Mouse (Mus musculus): ENCODE data around the gene Dmc1.

Gene Dmc1

DNA sequence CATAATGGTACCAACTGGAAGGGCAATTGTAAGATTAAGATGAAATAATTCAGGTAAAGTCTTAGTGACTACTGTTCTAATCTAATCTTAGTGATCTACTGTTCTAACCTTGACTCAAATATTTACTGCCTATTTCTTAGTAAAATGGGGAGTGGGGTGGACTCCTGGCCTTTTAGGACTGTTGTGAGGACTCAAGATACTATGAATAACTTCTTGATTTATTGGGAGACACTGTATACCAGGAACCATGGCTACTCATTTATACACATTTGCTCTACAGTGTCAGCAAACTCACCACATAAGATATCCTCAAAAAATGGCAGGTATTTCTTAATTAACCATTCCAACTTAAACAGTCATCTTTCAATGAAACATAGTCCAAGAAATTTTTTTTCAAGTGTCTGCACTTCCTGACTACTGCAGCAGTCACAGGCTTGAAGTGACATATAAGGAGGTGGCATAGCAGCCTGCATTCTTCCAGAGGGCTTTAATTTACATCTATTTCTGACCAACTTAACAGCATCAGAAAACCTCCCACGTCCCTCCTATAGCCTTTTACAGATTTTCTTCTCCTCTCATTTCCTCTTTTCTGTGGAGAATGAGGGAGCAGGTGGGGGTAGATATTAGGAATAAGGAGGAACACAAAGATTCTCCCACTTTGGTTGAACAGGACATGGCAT lies 29.2 kb downstream of the Dmc1 start:
- DNase-seq (ENCODE audit: low spot score in 2 of 2) = no peak

DNA sequence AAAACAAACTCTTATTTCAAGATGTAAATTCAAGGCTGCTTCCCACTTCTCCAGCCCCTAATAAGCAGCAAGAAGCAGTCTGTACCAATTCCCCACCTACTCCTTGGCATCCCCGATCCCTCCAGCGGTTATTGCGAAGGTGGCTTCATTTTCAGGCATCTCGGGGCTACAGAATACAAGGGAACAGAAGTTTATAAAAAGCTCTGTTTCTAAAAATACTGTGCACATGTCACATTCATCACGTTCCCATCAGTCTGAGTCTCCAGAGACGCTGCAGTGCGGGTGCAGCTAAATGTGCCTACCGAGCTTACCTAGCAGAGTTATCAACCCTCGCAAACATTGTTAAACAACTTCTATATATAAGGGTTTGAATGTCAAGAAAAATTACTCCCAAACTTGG lies 42.5 kb downstream of the Dmc1 start:
- no peak for DNase-seq (ENCODE audit: low spot score in 2 of 2)

DNA sequence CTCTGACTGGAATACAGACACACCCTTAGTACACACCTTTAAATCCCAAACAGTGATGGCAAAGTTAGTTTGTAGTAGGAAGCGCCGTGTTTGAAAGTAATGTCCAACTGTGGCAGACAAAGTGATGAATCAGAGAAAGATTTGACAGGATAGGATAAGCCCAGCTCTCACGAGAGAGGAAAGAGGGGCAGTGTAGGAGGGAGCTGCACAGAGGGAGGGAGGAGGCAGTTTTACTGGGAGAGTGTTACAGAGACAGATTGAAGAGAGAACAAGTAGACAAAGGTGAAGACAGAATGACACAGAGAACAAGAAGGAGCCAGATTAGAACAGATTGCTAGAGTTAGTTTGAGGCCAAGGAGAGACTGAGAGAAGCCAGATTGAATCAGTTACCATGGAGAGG lies 45.3 kb downstream of the Dmc1 start:
- DNase-seq (ENCODE audit: low spot score in 2 of 2) = no peak

DNA sequence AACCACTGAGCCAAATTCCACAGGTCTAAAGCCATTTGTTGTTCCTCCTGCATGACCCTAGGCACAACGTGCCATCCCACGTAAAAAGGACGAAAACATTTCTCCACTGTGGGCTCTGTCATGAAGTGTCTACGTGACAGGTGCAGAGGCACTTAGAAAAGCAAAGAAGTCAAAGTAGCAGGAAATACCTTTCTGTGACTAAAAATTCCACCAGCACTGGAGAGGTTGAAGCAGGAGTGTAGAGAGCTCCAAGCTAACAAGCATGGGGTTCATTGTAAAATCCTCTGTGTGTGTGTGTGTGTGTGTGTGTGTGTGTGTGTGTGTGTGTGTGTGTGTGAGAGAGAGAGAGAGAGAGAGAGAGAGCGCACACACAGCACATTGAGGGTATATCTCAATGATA lies 52.3 kb downstream of the Dmc1 start:
- no peak for DNase-seq (ENCODE audit: low spot score in 2 of 2)

DNA sequence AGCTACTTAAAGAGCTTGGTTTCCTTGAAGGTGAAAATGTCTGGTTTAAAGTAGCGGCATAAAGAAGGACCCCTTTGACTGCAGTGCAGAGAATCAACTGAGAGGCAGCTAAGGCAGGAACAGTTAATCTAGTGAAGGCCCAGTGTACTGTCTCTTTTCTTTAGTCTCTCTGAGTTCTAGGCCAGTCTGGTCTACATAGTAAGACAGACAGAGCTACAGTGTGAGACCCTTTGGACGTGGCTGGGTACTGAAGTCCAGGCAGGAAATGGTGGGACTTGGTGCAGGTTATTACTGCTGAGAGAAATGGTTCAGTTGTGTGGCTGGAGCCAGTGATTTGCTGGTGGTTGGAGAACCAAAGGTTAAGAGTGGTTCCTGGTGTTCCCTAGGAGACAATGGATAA lies 56.7 kb downstream of the Dmc1 start:
- no peak for DNase-seq (ENCODE audit: low spot score in 2 of 2)

DNA sequence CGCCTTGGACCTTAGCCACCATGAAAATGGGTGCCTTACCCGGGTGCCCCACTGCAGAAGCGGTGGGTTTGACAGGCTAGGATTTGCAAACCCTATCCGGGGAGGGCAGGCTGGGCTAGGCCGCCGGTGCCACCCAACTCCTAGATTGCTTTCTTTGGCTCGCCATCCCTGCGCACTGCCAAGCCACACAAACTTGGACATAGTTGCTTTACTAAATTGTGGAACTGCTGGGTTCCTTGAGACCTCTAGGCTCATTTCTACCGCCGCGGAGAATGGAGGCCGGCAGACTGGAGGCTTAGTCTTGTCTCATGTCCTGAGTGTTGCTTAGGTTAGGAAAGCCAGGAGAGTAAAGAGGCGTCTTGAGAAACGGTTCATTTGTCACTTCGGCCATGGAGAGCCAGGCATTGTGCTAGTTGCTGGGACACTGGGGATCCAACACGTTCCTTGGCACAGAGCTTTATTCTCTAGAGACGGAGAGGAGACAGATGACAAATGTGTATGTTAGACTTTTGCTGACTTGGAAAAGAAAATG lies 57.6 kb downstream of the Dmc1 start:
- no peak for DNase-seq (ENCODE audit: low spot score in 2 of 2)

DNA sequence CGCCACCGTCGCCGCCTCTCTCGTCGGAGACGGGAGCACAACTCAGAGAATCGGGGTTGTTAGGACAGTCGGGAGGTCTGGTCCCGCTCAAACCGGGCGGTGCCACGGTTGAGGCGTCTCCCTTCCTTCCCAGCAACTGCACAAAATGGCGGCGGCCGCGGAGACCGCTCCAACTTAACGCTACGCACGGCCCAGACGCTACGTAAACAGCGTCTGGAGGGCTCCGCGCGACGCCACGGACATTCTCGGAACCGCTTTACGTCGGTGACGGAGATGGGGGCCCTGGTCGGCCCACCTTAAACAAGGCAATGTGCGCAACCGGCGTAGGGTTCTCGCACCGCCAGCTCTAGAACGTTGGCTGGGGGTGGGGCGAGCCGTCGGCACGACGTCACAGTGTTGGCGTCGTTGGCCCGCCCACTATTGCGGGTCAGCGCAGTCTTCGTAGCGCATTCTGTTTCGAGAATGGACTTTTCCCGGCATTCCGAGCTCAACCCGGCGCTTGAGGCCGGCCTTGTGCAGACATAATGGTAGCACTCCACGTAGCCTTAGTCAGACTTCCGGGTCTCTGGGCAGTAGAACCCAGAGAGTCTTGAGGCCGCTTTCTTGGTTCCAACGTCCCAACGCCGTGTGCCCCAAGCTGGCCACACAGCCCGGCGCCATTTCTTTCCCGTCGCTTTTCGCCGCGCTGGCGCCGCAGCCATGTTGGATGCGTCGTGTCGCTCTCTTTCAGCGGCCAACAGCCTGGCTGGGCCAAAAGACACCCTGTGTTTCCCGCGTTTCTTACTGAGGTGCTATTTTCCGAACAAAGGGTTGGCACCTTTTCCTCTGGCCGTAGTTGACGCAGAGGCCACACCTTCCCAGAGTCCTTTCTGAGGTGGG lies 58.3 kb downstream of the Dmc1 start, which contains the start of gene Ddx17:
Ddx17 (minus strand) TSS at position 332 of the 879 bp plus-strand sequence.
- peak; percentile 97 to 98 for DNase-seq (ENCODE audit: low spot score in 2 of 2)

DNA sequence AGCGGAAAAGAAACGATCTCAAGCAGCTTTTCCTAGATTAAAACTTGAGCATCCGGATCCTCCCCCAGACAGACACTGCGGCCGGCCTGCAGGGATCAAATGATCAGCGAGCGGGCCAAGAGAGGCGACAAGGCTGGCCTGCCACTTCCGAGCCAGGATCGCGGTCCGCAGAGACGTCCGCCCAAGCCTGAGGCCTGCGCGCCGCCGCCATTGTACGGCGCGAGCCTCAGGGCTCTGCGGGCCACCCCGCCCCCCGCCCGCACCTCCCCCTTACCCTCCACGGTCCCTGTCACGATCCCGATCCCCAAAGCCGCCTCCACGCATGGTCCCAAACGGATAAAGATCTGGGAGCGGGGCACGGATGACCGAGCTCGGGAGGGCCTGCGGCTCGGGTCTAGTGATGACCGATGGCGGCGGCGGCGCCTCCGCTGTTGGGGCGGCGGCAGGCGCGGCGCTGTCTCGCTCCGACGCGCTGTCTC lies 58.9 kb downstream of the Dmc1 start:
- peak; percentile 72 to 76 for DNase-seq (ENCODE audit: low spot score in 2 of 2)

DNA sequence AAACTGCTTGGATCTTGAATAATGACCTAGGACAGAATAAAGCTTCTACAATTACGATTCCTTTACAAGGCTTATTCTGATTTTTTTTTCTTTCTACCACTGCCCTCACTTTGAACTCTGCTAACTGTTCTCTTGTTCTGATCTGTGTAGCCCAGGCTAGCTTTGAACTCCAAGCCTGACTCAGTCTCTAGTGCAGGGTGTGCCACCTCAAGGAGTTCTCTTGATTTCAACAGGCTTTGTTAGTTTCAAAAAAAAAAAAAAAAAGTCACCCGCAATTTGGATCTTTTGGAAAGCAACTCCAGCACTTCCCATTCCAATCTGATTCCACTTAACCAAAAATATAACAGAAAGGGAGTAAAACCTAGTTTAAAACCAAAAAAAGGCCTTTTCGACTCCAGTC lies 59.4 kb downstream of the Dmc1 start:
- DNase-seq (ENCODE audit: low spot score in 2 of 2) = no peak

DNA sequence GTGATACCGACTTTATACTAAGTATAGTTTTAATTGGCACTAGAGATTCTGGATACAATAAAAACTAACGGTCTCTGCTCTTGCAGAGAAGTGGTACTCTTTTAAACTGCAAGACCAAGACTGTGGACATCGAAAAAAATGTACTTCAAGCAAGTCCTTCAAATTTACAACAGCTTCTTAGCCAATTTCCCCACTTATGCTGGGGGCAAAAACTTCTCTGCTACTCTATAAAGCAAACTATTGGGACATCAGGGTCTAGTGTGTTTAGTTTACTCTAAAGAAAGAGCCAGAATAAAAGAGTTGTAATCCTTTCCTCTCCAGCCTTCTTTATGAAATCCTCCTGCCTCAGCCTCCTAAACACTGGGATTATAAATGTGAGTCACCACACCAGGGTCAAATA lies 60.9 kb downstream of the Dmc1 start:
- no peak for DNase-seq (ENCODE audit: low spot score in 2 of 2)

DNA sequence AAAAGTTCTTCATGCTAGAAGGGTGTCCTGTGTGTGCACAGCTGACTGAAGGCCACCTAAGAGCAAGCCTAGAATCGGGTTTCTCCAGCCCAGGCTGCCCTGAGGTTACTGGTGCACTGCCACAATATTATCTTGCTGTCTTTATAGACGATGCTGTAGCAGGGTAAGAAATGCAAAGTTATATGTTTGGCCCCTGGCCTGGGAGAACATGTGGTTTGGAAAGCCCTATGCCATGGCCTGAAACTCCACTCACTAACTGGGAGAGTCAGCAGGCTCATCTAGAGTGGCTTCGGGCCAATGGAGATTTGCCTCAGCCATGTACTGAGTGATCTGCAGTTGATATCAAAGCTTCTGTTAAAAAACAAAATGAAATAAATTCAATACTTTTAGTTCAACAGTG lies 71.1 kb downstream of the Dmc1 start:
- no peak for DNase-seq (ENCODE audit: low spot score in 2 of 2)

DNA sequence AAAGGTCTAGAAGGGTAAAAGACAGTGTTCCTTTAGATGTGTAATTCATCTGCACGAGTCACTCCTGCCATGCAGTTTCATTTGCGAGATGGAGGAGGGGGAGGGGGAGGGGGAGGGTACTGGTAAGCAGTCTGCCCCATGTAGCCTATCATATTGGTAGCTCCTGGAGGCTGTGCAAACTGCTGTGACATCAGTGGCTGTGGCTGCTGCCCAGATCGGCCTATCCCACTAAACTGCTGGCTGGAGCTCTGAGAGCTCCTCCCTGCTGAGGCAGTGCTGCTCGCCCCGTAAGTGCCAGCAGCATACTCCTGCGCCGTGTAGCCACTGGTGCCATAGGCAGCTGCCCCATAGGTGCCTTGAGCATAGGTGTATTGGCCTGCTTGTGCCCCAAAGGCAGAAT lies 75.0 kb downstream of the Dmc1 start:
- DNase-seq (ENCODE audit: low spot score in 2 of 2) = no peak

DNA sequence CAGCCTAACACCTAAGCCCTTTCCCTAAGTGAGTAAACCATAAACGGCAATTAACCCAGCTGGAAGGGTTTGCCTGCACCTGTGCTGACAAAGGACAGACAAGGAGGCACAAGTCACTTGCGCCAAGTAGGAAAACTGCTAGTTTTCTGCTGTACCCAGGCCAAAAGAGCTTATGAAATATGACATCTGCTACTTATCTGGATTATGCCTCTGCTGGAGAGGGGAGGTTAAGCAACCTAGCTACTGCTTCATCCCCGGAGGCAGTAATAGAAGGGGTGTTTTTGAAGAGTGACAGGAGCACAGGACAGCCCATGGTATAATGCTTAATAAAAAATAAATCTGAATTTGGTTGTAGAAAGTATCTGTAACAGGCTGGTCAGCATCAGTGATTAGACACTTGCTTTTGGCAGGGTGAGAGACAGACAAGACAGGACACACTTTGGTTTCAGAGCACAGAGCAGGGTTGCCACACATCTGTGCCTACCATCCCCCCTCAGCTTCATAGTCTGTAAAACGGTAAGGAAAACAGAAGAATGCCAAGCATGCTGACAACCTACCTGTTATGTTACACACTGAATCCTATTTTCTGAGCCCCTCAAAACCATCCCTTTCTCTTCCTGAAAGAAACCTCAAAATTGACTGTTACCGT lies 76.8 kb downstream of the Dmc1 start:
- no peak for DNase-seq (ENCODE audit: low spot score in 2 of 2)

DNA sequence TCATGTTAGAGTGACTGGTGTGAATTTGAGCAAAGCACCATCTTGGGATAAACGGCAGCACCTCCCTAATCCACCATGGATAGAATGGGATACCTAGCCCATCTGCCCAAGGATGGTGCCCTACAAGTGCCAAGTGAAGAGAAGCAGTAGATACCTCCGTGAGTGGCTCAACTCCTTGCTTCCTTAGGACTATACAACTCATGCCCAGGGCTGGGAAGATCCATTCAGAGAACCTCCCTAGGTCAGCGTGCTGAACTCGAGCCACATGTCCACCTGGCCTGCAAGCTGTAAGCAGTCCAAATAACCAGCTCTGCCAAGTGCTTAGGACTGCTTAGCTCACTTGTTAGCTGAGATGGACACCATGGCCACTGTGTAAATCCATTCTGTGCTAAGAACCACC lies 77.7 kb downstream of the Dmc1 start:
- no peak for DNase-seq (ENCODE audit: low spot score in 2 of 2)

DNA sequence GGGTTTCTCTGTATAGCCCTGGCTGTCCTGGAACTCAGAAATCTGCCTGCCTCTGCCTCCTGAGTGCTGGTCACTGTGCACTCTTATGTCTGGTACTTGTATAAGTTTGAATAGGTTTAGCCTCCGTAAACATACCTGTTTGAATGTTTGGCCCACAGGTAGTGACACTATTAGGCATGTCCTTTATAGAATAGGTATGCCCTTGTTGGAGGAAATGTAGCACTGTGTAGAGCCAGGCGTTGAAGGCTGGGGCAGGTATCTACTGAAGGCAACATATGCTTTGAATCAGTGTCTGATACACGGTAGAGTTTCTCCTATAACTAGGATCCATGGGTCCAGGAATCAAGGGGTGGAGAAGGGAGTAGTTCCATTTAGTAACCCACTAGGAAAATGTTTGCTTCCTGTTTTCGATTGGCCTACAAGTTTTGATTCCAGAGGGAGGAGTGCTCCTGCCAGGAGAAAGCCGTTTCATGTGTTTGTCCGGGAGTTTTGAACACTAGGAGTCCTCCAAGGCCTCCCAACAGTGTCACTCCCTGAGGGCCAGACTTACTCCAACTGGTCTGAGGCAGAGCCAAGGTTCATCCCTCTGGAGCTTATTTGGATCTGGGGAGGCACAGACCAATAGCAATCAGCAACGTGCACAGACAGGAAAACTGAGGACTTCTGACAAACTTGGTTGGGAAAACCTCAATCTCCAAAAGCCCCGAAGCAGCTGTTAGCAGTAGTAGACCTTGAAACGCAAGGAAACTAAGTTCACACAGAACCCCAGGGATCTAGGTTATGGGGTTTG lies 78.7 kb downstream of the Dmc1 start:
- no peak for DNase-seq (ENCODE audit: low spot score in 2 of 2)

DNA sequence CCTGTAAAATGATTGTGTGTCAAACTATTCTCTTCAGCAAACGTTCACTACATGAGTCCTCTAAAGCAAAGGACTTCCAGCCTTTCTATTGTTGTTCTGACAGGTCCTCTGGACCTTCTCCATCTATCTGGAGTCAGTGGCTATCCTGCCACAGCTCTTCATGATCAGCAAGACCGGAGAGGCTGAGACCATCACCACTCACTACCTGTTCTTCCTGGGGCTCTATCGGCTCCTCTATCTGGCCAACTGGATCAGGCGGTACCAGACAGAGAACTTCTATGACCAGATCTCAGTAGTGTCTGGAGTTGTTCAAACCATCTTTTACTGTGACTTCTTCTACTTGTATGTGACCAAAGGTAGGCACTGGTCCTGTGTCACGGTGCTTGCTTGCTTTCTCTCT lies 79.3 kb downstream of the Dmc1 start:
- DNase-seq (ENCODE audit: low spot score in 2 of 2) = no peak

DNA sequence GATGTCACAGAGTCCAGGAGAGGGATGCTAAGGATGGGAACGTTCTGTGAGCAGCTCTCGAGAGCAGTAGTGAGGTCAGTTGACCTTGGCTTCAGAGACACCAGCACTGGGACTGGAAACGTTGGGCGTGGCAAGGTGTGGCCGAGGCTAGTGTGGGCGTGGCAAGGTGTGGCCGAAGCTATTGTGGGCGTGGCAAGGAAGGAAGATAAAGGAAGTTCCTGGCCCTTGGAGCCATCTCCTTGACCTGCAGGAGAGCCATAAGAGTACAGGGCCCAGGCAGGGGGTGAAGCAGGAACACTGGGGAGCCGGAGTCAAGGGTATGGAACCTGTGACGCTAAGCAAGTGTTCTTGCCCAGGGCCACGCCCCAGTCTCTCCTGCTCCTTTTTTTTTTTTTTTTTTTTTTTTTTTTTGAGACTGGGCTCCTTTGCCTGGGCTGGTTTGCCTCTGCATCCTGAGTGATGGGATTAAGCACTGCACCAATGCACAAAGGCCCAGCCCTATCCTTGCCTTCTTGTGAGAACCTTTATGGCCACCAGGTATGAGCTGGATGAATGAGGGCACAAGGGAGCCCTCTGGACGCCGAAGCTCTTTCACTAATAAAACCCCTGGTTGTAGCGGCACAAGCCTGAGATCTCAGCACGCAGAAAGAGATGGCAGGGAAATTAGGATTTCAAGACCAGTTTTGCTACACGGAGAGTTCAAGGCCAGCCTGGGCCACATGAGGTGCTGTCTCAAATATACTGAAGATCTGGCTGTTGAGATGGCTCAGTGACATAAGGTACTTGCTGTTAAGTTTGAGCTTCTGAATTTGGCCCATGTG lies 85.3 kb downstream of the Dmc1 start:
- DNase-seq (ENCODE audit: low spot score in 2 of 2) = no peak

DNA sequence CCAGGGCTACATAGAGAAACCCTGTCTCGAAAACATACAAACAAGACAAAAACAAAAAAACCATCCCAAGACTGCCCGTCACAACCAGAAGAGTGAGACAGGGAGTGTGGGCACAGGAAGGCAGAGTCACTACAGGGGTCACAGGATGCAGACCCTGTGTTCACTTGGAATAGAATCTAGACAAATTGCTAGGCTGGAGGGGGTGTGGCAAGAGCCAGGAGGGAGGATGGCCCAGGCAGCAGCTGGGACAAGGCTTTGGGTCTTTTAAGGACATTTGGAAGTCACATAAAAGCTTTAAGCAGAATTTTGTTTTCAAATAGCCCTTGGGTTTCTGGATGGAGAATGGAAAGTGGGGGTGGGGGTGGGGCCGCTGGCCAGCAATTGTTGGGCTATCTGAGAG lies 86.3 kb downstream of the Dmc1 start:
- DNase-seq (ENCODE audit: low spot score in 2 of 2) = no peak

DNA sequence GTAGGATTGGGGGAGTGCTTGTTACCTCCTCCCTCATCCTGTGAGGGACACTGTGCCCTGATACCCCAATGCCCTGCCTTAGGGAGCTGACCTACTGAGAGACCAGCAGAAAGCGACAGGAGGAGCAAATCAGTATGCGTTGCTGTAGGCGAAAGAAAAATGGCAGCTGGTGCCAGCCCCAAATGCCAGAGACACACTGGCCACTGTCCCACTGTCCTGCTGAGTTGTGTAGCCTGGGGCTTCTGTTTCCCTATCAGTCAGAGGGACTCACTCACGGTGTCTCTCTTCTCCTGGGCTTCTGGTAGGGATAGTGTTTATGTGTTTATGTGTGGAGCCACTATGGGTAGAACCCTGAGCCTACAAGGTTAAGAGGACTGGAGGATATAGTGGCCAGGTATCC lies 87.2 kb downstream of the Dmc1 start:
- DNase-seq (ENCODE audit: low spot score in 2 of 2) = no peak

DNA sequence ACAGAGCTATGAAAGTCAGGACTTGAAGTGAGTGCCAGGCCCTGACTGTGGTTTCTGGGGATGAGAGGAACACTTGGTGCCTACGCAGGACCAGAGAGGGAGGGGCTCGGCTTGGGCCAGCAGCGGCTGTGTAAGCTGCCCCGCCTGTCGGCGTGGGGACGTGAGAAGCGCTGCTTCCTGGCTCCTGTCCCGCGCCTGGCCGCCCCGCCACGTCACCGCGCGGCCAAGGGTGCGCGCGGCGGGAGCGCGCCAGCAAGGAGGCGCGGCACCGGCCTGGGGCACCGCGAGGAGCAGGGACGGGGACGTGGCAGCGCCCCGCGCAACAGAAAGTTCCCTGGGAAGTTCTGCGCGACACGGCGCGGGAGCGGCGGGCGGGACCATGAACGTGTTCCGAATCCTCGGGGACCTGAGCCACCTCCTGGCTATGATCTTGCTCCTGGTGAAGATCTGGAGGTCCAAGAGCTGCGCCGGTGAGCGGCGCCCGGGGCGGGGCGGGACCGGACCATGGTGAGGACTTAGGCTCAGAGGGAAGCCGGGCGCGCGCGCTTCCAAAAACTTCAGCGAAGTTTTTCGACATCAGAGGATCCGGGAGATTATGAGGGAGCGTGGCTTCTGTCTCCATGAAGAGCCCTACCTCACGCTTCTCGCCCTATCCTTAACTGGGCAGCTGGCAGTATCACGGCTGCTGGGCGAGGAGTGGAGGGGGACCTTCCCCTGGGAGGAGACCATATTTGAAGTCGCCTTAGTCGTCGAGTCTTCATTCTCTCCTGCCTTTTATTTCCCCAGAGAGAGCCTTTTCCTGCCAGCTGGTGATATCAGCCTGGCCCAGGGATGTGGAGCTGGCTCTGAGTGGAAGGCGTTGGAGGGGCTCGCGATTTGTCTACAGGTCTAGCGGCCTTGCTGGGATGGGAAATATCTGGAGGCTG lies 88.5 kb downstream of the Dmc1 start, which contains the start of gene Kdelr3:
Kdelr3 (plus strand) TSS at position 241 of the 926 bp plus-strand sequence.
- DNase-seq (ENCODE audit: low spot score in 2 of 2) = no peak
